Mouse (Mus musculus): ENCODE results near the gene Gm49373. TPM values are rescaled to one million over a fixed set of nuclear protein-coding genes. Genes with fewer than 3 reads are reported as not detected.

Gene Gm49373
- total and polyA plus RNA-seq, 3 experiments: 0.60 to 1.5 (median 0.85) TPM

- H3K9me3 ChIP-seq (replicated peaks; ENCODE audit: low read length): no peaks in the 10 kb centered on the region
- H3K36me3 ChIP-seq (replicated peaks in 1 of 2; ENCODE audit: control insufficient read depth in 1 of 2, insufficient read depth in 1 of 2, low read length in 1 of 2): peaks cover 31 to 46% of the 10 kb centered on the region in 2 experiments
- in situ Hi-C loops (cut with MboI; ENCODE audit: low pct_ligation_motif_present, low pct_unique_long_range_greater_than_20kb, low sequenced_read_pairs): no loop called here
- H3K27ac ChIP-seq (ENCODE audit: insufficient read depth, low read depth): no peak overlapping the region
- no peaks in the 10 kb centered on the region for H3K27me3 ChIP-seq (replicated peaks)
- no peak for DNase-seq (ENCODE audit: extremely low read depth)
- no peaks in the 10 kb centered on the region for H3K79me2 ChIP-seq (replicated peaks; ENCODE audit: control insufficient read depth, extremely low read depth, insufficient read depth, poor library complexity, severe bottlenecking)
- no peak overlapping the region for H3K4me3 ChIP-seq (replicated peaks in 1 of 3; ENCODE audit: low read depth in 2 of 3, low read length in 2 of 3, poor library complexity in 1 of 3)
- no peak overlapping the region for H3K9ac ChIP-seq (ENCODE audit: insufficient read depth, low read depth)
- dilution Hi-C loops (cut with MboI; ENCODE audit: extremely low pct_ligation_motif_present, extremely low pct_unique_long_range_greater_than_20kb, low sequenced_read_pairs): no loop called here
- no peak overlapping the region for H3K4me2 ChIP-seq (ENCODE audit: insufficient read depth, low read depth, poor library complexity, severe bottlenecking)
- peaks cover 31 to 86% of the 10 kb centered on the region in 2 experiments for H3K4me1 ChIP-seq (ENCODE audit: control insufficient read depth in 1 of 2, insufficient read depth in 2 of 2)
- TF ChIP-seq TCF12 (IDR thresholded peaks at IDR 0.05; ENCODE audit: low read depth, low read length) (no peak), CHD2 (IDR thresholded peaks at IDR 0.05; ENCODE audit: low read length) (no peak), CHD1 (IDR thresholded peaks at IDR 0.05; ENCODE audit: low read depth, low read length) (no peak), SMC3 (IDR thresholded peaks at IDR 0.05; ENCODE audit: low read depth, low read length) (no peak), TBP (conservative IDR thresholded peaks at IDR 0.05; ENCODE audit: low read depth, low read length) (no peak), NRF1 (IDR thresholded peaks at IDR 0.05; ENCODE audit: low read depth, low read length) (no peak), USF1 (IDR thresholded peaks at IDR 0.05; ENCODE audit: low read depth, low read length) (no peak), POLR2AphosphoS2 (IDR thresholded peaks at IDR 0.05; ENCODE audit: low read depth, low read length) (no peak; the same call in 1 of the 2 replicates)
Measured at GRCm38 (mm10) chr9:21102076-21102475, 29.2 kb upstream of the Gm49373 start.

- TF ChIP-seq RAD21 (IDR thresholded peaks at IDR 0.05; ENCODE audit: low read depth, low read length): no peak
- TF ChIP-seq USF2 (conservative IDR thresholded peaks at IDR 0.05; ENCODE audit: low read depth, low read length): no peak
- TF ChIP-seq BHLHE40 (IDR thresholded peaks at IDR 0.05; ENCODE audit: low read depth, low read length): peak; percentile 71
- TF ChIP-seq TBP (conservative IDR thresholded peaks at IDR 0.05; ENCODE audit: low read depth, low read length): no peak
- TF ChIP-seq CHD1 (IDR thresholded peaks at IDR 0.05; ENCODE audit: low read depth, low read length): no peak
- TF ChIP-seq NELFE (IDR thresholded peaks at IDR 0.05; ENCODE audit: low read depth, low read length): peak; percentile 54; the same call in 1 of the 2 replicates
- TF ChIP-seq MXI1 (IDR thresholded peaks at IDR 0.05; ENCODE audit: low read depth, low read length): peak; percentile 62; the same call in 1 of the 2 replicates
- TF ChIP-seq HCFC1 (IDR thresholded peaks at IDR 0.05; ENCODE audit: low read depth, low read length): no peak
- no peak for TF ChIP-seq ZMIZ1 (IDR thresholded peaks at IDR 0.05; ENCODE audit: low read depth, low read length)
- peak; percentile 66 for TF ChIP-seq POLR2A (IDR thresholded peaks at IDR 0.05; ENCODE audit: low read depth, low read length)
- no peak for TF ChIP-seq CTCF (conservative IDR thresholded peaks at IDR 0.05 in 1 of 2, IDR thresholded peaks at IDR 0.05 in 1 of 2; ENCODE audit: low read depth in 2 of 2, low read length in 2 of 2)
- TF ChIP-seq ELF1 (IDR thresholded peaks at IDR 0.05; ENCODE audit: low read depth, low read length): 0 out of 2 replicates have a peak, but pooled peaks have one; percentile 34
- TF ChIP-seq MYC (IDR thresholded peaks at IDR 0.05; ENCODE audit: low read depth, low read length): peak; percentile 90
- no peak for TF ChIP-seq GABPA (IDR thresholded peaks at IDR 0.05; ENCODE audit: insufficient replicate concordance, low read depth, low read length)
- peak; percentile 64; the same call in 1 of the 2 replicates for TF ChIP-seq TCF12 (IDR thresholded peaks at IDR 0.05; ENCODE audit: low read depth, low read length)
- TF ChIP-seq MAX (IDR thresholded peaks at IDR 0.05; ENCODE audit: low read length): peak; percentile 81
- no peak for TF ChIP-seq RCOR1 (conservative IDR thresholded peaks at IDR 0.05; ENCODE audit: low read depth, low read length)
- no peak for TF ChIP-seq NRF1 (IDR thresholded peaks at IDR 0.05; ENCODE audit: low read depth, low read length)
- peaks cover 31 to 78% of the 10 kb centered on the region in 2 experiments for H3K4me1 ChIP-seq (ENCODE audit: control insufficient read depth in 1 of 2, insufficient read depth in 2 of 2)
- H3K79me2 ChIP-seq (replicated peaks; ENCODE audit: control insufficient read depth, extremely low read depth, insufficient read depth, poor library complexity, severe bottlenecking): no peaks in the 10 kb centered on the region
- peak overlapping the region; percentile 23 to 50 (median 42) for H3K4me3 ChIP-seq (replicated peaks in 1 of 3; ENCODE audit: low read depth in 2 of 3, low read length in 2 of 3, poor library complexity in 1 of 3)
- no peaks in the 10 kb centered on the region for H3K27me3 ChIP-seq (replicated peaks)
- H3K9ac ChIP-seq (ENCODE audit: insufficient read depth, low read depth): peak overlapping the region; percentile 48; the same call in 1 of the 2 replicates
- peak; percentile 33 for DNase-seq (ENCODE audit: extremely low read depth)
- peak overlapping the region; percentile 91 for H3K4me2 ChIP-seq (ENCODE audit: insufficient read depth, low read depth, poor library complexity, severe bottlenecking)
- in situ Hi-C loops (cut with MboI; ENCODE audit: low pct_ligation_motif_present, low pct_unique_long_range_greater_than_20kb, low sequenced_read_pairs): no loop called here
- H3K36me3 ChIP-seq (replicated peaks in 1 of 2; ENCODE audit: control insufficient read depth in 1 of 2, insufficient read depth in 1 of 2, low read length in 1 of 2): peaks cover 19 to 35% of the 10 kb centered on the region in 2 experiments
- H3K9me3 ChIP-seq (replicated peaks; ENCODE audit: low read length): no peaks in the 10 kb centered on the region
- dilution Hi-C loops (cut with MboI; ENCODE audit: extremely low pct_ligation_motif_present, extremely low pct_unique_long_range_greater_than_20kb, low sequenced_read_pairs): no loop called here
- peak overlapping the region; percentile 64 for H3K27ac ChIP-seq (ENCODE audit: insufficient read depth, low read depth)
Measured at GRCm38 (mm10) chr9:21100447-21101161, 27.7 kb upstream of the Gm49373 start.

All from CH12.LX (cell line).